Mouse (Mus musculus) C3H10T1/2 (cell line): ENCODE data around the gene Spaca7. TPM values are rescaled to one million over a fixed set of nuclear protein-coding genes. Genes with fewer than 3 reads are reported as not detected.

ENCODE experiments used
- polyA plus RNA-seq, 2 experiments: library from polyadenylated mRNA; unstranded; fragments of >200 nt; fragmentation: generic; extraction: Trizol; gene quantifications; one replicate each; pipeline ENCODE4 v1.2.1; 2012; ENCODE audit warnings: missing spikeins in 2 of 2

Spaca7 gene
- polyA plus RNA-seq = not detected

GRCm38 (mm10) chr8:12572814-12573534 is at the start of gene Spaca7:
Gene Spaca7 (plus strand): TSS chr8:12573029.

Other genes with a start within 250 kb of the Spaca7 start
- gene Sox1, start 177.7 kb upstream of the Spaca7 start, polyA plus RNA-seq = not detected
- gene Tubgcp3, start 99.2 kb downstream of the Spaca7 start, polyA plus RNA-seq = 10 to 100 TPM in 1 of 2 experiments, 1 to 10 TPM in 1; 4.1 to 13.9 TPM
- 10 to 100 TPM in 1 of 2 experiments, 1 to 10 TPM in 1; 6.9 to 14.4 TPM for gene Atp11a, start 184.0 kb downstream of the Spaca7 start, polyA plus RNA-seq